In genomic region chr12:84201686-84202484, GRCm38 (mm10) we compare ENCODE assay signal across 12 mouse cellular contexts. TPM values are rescaled to one million over a fixed set of nuclear protein-coding genes. Genes with fewer than 3 reads are reported as not detected.
DNase-seq lines count a peak whose midpoint lies in the region; ATAC-seq and TF ChIP-seq lines count a peak whose summit lies in the region.
"Had no signal": no experiment of that assay in that cellular context is flagged by ENCODE, and none has a peak within 500 bp of the region (broad histone marks: within the 10 kb centered on the region; RNA-seq: fewer than 3 reads in every experiment).

No protein-coding gene starts in this region.

- H3K79me2 ChIP-seq in MEL (ENCODE audit: control insufficient read depth, insufficient read depth, low read length, poor library complexity) = peaks cover 46% of the 10 kb centered on the region

- no peak for TF ChIP-seq RAD21 in MEL (IDR thresholded peaks at IDR 0.05; ENCODE audit: low read depth, low read length)

- WGBS in heart, embryonic 10.5 days = 67% methylated on average over 18 of the region's 18 CpGs
- 74% methylated on average over 18 of the region's 18 CpGs for WGBS in liver, embryonic 13.5 days (ENCODE audit: insufficient replicate concordance)
- WGBS in midbrain, embryonic 14.5 days = 86% methylated on average over 18 of the region's 18 CpGs

- no peak overlapping the region for H3K4me3 ChIP-seq in heart, embryonic 10.5 days
- H3K4me3 ChIP-seq in MEL (ENCODE audit: control insufficient read depth in 1 of 2, insufficient read depth in 1 of 2, low read depth in 2 of 2, low read length in 2 of 2) = no peak overlapping the region
- H3K4me3 ChIP-seq in liver, embryonic 13.5 days (replicated peaks) = no peak overlapping the region
- no peak overlapping the region for H3K4me3 ChIP-seq in midbrain, embryonic 14.5 days (replicated peaks; ENCODE audit: low read depth, low read length)
- H3K4me3 ChIP-seq: neural tube, embryonic 13.5 days had no signal

- no peak overlapping the region for H3K9ac ChIP-seq in MEL (ENCODE audit: control insufficient read depth, low read depth, low read length, poor library complexity, severe bottlenecking)
- peak overlapping the region; percentile 77 for H3K9ac ChIP-seq in liver, embryonic 13.5 days
- no peak overlapping the region for H3K9ac ChIP-seq in midbrain, embryonic 14.5 days (replicated peaks; ENCODE audit: low read length)
- H3K9ac ChIP-seq: neural tube, embryonic 13.5 days had no signal

- H3K4me1 ChIP-seq in heart, embryonic 10.5 days = peaks cover 79% of the 10 kb centered on the region
- H3K4me1 ChIP-seq in MEL (ENCODE audit: control insufficient read depth in 1 of 2, insufficient read depth in 2 of 2, low read length in 2 of 2) = peaks cover 31 to 42% of the 10 kb centered on the region in 2 experiments
- H3K4me1 ChIP-seq in liver, embryonic 13.5 days (replicated peaks) = peaks cover 96% of the 10 kb centered on the region
- H3K4me1 ChIP-seq in midbrain, embryonic 14.5 days (ENCODE audit: control insufficient read depth, insufficient read depth, low read length) = no peaks in the 10 kb centered on the region

- no peak for TF ChIP-seq CTCF in MEL (IDR thresholded peaks at IDR 0.05 in 2 of 3, conservative IDR thresholded peaks at IDR 0.05 in 1 of 3; ENCODE audit: control insufficient read depth in 1 of 3, insufficient read depth in 1 of 3, low read depth in 2 of 3, low read length in 3 of 3, poor library complexity in 1 of 3, severe bottlenecking in 1 of 3)

- no peaks in the 10 kb centered on the region for H3K9me3 ChIP-seq in heart, embryonic 10.5 days
- H3K9me3 ChIP-seq in MEL (replicated peaks; ENCODE audit: insufficient read depth, low read length) = no peaks in the 10 kb centered on the region
- H3K9me3 ChIP-seq in liver, embryonic 13.5 days (replicated peaks) = no peaks in the 10 kb centered on the region
- no peaks in the 10 kb centered on the region for H3K9me3 ChIP-seq in midbrain, embryonic 14.5 days (ENCODE audit: control insufficient read depth, low read length)
- H3K9me3 ChIP-seq: neural tube, embryonic 13.5 days had no signal

- no peak for TF ChIP-seq POLR2A in MEL (IDR thresholded peaks at IDR 0.05; ENCODE audit: control insufficient read depth in 1 of 2, insufficient read depth in 1 of 2, low read depth in 1 of 2, low read length in 2 of 2, poor library complexity in 1 of 2)

- TF ChIP-seq EP300 in MEL (IDR thresholded peaks at IDR 0.05; ENCODE audit: low read depth in 1 of 2, low read length in 2 of 2) = no peak

- no peaks in the 10 kb centered on the region for H3K36me3 ChIP-seq in heart, embryonic 10.5 days
- peaks cover 0 to 43% of the 10 kb centered on the region in 2 experiments; a peak in 2 of 4 replicates for H3K36me3 ChIP-seq in MEL (ENCODE audit: control insufficient read depth in 1 of 2, insufficient read depth in 2 of 2, low read length in 2 of 2)
- no peaks in the 10 kb centered on the region for H3K36me3 ChIP-seq in liver, embryonic 13.5 days
- no peaks in the 10 kb centered on the region for H3K36me3 ChIP-seq in midbrain, embryonic 14.5 days (ENCODE audit: control insufficient read depth, insufficient read depth, low read length)
- H3K36me3 ChIP-seq: neural tube, embryonic 13.5 days had no signal

- no peak for ATAC-seq in liver, embryonic 13.5 days (ENCODE audit: low read depth)
- ATAC-seq in midbrain, embryonic 14.5 days (ENCODE audit: low FRiP score, low TSS enrichment) = no peak

- H3K27ac ChIP-seq in heart, embryonic 10.5 days = peak overlapping the region; percentile 49
- peak overlapping the region; percentile 90; the same call in 1 of the 2 replicates for H3K27ac ChIP-seq in MEL (ENCODE audit: control insufficient read depth, low read depth, low read length)
- peak overlapping the region; percentile 100 for H3K27ac ChIP-seq in liver, embryonic 13.5 days
- H3K27ac ChIP-seq in midbrain, embryonic 14.5 days (replicated peaks; ENCODE audit: low read depth, low read length) = no peak overlapping the region
- H3K27ac ChIP-seq: neural tube, embryonic 13.5 days had no signal

- no peak for DNase-seq in heart, embryonic 10.5 days (ENCODE audit: low spot score)
- no peak for DNase-seq in heart, adult 8-10 months (ENCODE audit: low spot score)
- DNase-seq in A20 (ENCODE audit: low read depth, low spot score) = peak; percentile 87
- DNase-seq in MEL (ENCODE audit: low read depth, low spot score) = no peak
- no peak for DNase-seq in liver, embryonic 13.5 days
- DNase-seq in midbrain, embryonic 14.5 days = no peak
- DNase-seq in ovary, postnatal 14 days (ENCODE audit: low spot score) = no peak
- no peak for DNase-seq in lung, postnatal 10 days
- DNase-seq: cerebellum, postnatal 36 days; kidney, adult 18-20 months; thymus, adult 2 months had no signal

- no peaks in the 10 kb centered on the region for H3K27me3 ChIP-seq in heart, embryonic 10.5 days (ENCODE audit: insufficient read depth, poor library complexity, severe bottlenecking)
- H3K27me3 ChIP-seq in MEL (ENCODE audit: control insufficient read depth in 1 of 2, insufficient read depth in 2 of 2, low read length in 2 of 2) = no peaks in the 10 kb centered on the region
- H3K27me3 ChIP-seq in liver, embryonic 13.5 days = no peaks in the 10 kb centered on the region
- H3K27me3 ChIP-seq in midbrain, embryonic 14.5 days (ENCODE audit: control insufficient read depth, insufficient read depth, low read length) = no peaks in the 10 kb centered on the region
- H3K27me3 ChIP-seq: neural tube, embryonic 13.5 days had no signal

- H3K4me2 ChIP-seq in liver, embryonic 13.5 days = peak overlapping the region; percentile 32
- no peak overlapping the region for H3K4me2 ChIP-seq in midbrain, embryonic 14.5 days (ENCODE audit: low read length)
- H3K4me2 ChIP-seq: neural tube, embryonic 13.5 days had no signal

TF ChIP-seq in MEL, 35 proteins besides CTCF, POLR2A, EP300 and RAD21:
- TF ChIP-seq ZNF384 (IDR thresholded peaks at IDR 0.05; ENCODE audit: low read depth, low read length) = no peak
- TF ChIP-seq MAZ (IDR thresholded peaks at IDR 0.05; ENCODE audit: low read depth, low read length) = no peak
- no peak for TF ChIP-seq MYC (IDR thresholded peaks at IDR 0.05; ENCODE audit: low read depth, low read length)
- TF ChIP-seq TAL1 (IDR thresholded peaks at IDR 0.05; ENCODE audit: low read length) = no peak
- no peak for TF ChIP-seq ETS1 (IDR thresholded peaks at IDR 0.05; ENCODE audit: low read depth, low read length)
- no peak for TF ChIP-seq TBP (IDR thresholded peaks at IDR 0.05; ENCODE audit: low read depth, low read length)
- TF ChIP-seq MAX (IDR thresholded peaks at IDR 0.05; ENCODE audit: low read length) = no peak
- TF ChIP-seq CHD1 (IDR thresholded peaks at IDR 0.05; ENCODE audit: low read depth, low read length) = no peak

RNA-seq across cellular contexts. Expression of gene Elmsan1, which starts 16.8 kb away (rescaled TPM):
- polyA plus RNA-seq in heart, embryonic 10.5 days (2016; fragmentation: Nextera tagmentation; extraction: Ambion mirVana) = 8.0 and 10.5 TPM in 2 replicates
- total RNA-seq in heart, adult 8-10 months (2022) = 10 to 100 TPM; 13.1 to 17.5 (median 14.5) TPM
- 7.7 TPM in 2 replicates for total RNA-seq in MEL (2012; rRNA removed)
- polyA plus RNA-seq in MEL (2012; ENCODE audit: insufficient read depth in 1 of 2, insufficient read length in 2 of 2, low read depth in 1 of 2, low replicate concordance in 2 of 2, missing spikeins in 1 of 2) = 10 to 100 TPM in 1 of 2 experiments, not detected in 1; 25.3 TPM
- polyA plus RNA-seq in liver, embryonic 13.5 days (2015; fragmentation: Nextera tagmentation; extraction: Ambion mirVana) = 3.7 and 4.4 TPM in 2 replicates
- polyA plus RNA-seq in midbrain, embryonic 14.5 days (2014; fragmentation: Nextera tagmentation; extraction: Ambion mirVana) = 2.7 and 4.3 TPM in 2 replicates

RNA-seq across cellular contexts. Expression of gene Pnma1, which starts 53.6 kb away (rescaled TPM):
- polyA plus RNA-seq in heart, embryonic 10.5 days (2016; fragmentation: Nextera tagmentation; extraction: Ambion mirVana) = 0.71 and 1.1 TPM in 2 replicates
- total RNA-seq in heart, adult 8-10 months (2022) = under 1 TPM in 2 of 4 experiments, not detected in 2; 0.11 TPM
- total RNA-seq in MEL (2012; rRNA removed) = 0.10 and 0.31 TPM in 2 replicates
- under 1 TPM in 1 of 2 experiments, not detected in 1; 0.46 TPM for polyA plus RNA-seq in MEL (2012; ENCODE audit: insufficient read depth in 1 of 2, insufficient read length in 2 of 2, low read depth in 1 of 2, low replicate concordance in 2 of 2, missing spikeins in 1 of 2)
- polyA plus RNA-seq in liver, embryonic 13.5 days (2015; fragmentation: Nextera tagmentation; extraction: Ambion mirVana) = 0.14 TPM in 1 of 2 replicates, not detected in the other
- 5.4 and 6.2 TPM in 2 replicates for polyA plus RNA-seq in midbrain, embryonic 14.5 days (2014; fragmentation: Nextera tagmentation; extraction: Ambion mirVana)
